Mouse (Mus musculus): Measurements from ENCODE around the gene Scube3.
"Not testable (repeated sequence)": the region's sequence is repeated elsewhere in the genome, so short reads cannot be mapped to it uniquely, and the experiment has no call there.

Scube3 gene

DNA sequence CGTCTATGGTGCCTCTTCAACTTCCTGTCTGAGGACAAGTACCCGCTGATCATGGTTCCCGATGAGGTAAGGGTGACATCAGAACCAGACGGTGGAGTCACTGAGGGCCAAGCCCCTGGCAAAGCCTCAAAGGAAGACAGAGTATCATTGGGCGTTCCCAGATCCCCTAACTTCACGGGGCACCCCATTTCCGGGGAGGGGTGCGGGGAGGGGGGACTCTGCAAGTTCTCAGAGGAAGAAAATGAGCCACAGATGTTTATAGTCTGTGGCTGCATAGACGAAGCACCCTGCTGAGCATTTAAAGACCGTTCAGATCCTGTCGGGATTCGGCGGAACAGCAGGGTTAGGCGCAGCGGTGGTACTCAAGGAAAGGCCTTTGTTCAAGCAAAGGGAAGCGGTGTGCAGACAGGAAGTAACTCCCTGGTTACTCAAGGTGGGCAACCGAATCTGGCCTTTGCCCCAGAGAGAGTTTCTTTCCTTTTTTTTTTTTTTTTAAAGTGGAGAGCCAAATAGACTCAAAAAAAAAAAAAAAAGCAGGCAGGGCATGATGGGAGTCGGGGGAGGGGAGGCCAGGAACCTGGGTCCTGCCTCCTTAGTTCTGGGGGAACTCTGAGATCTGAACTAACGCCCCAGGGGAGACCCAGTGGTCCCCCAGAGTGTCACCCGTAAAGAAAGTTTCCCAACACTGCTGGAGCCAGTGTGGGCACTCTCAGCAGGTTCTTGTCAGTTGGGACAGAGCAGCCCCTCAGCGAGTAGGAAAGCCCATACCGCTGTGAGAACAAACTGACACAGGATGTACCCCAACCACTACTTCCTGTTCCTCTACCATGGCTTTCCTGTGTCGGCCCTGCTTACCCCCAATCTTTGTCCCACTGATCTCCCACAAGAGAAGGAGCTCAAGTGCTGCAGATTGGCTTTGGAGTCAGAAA lies 76.0 kb downstream of the Scube3 start:
- peak; percentile 28 to 50 for DNase-seq (ENCODE audit: low spot score in 2 of 2)

DNA sequence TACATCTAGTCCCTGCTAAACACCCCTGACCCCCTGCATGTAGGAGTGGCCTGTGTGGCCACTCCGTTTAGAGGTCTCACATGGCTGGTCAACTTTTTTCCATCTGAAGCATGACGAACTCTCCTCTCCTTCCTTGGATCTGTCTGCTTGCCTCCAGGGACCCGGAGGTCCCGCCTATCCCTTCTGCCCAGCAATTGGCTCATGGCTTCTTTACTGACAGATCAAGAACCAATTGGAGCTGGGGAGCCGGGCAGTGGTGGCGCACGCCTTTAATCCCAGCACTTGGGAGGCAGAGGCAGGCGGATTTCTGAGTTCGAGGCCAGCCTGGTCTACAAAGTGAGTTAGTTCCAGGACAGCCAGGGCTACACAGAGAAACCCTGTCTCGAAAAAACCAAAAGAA lies 80.5 kb downstream of the Scube3 start:
- not testable (repeated sequence) for DNase-seq (ENCODE audit: low spot score in 2 of 2)

DNA sequence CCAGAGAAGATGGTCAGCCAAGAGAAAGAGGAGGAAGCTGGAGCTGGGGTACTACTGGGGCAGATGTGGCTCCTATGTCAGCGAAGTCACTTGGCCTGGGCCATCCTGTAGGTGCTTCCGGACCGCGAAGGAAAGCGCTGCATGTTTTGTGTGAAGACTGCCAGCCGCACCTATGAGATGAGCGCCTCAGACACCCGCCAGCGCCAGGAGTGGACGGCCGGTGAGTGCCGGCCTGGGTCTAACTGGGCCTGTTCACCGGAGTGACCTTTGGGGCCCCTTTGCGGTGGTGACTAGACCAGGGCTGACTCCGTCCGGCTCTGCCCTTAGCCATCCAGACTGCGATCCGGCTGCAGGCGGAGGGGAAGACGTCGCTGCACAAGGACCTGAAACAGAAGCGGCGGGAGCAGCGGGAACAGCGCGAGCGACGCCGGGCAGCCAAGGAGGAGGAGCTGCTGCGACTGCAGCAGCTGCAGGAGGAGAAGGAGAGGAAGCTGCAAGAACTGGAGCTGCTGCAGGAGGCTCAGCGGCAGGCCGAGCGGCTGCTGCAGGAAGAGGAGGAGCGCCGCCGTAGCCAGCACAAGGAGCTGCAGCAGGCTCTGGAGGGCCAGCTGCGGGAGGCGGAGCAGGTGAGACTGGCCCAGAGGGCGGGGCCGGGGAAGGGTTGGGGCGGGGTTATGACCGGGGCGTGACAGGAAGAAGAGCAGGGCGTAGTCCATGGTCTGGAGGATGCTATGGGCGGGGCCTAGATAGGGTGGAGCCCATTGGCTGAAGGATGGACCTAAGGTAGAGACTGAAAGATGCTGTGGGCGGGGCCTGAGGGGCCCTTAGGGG lies 81.8 kb downstream of the Scube3 start:
- peak; percentile 79 to 96 for DNase-seq (ENCODE audit: low spot score in 2 of 2)
